ENCODE assay signal across 8 mouse cellular contexts in the genomic region with DNA sequence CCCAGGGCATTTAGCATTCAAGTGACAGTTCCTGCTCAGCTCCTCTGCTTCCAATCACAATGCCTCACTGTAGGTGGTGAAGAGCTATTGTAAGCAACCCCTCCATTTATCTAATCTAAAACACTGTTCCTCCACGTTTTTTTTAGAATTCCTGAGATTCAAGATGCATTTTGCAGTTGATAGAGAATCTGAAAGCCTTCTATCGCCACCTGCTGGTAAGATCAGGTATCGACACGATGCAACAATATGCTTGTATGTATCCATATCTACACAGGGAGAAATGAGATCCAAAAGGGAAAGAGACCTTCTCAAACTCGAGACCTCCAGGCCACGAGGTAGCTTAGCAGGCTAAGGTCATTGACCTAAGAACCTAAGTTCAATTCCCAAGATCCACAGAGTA. TPM values are rescaled to one million over a fixed set of nuclear protein-coding genes. Genes with fewer than 3 reads are reported as not detected.
DNase-seq lines count a peak whose midpoint lies in the region; ATAC-seq and TF ChIP-seq lines count a peak whose summit lies in the region.

No protein-coding gene starts in this region.

- no peak for ATAC-seq in liver, embryonic 13.5 days (ENCODE audit: low read depth)
- no peak for ATAC-seq in activated CD4-positive, CD25-positive, alpha-beta regulatory T cell, adult 4 months

- H3K9ac ChIP-seq in MEL (ENCODE audit: control insufficient read depth, low read depth, low read length, poor library complexity, severe bottlenecking), result no peak overlapping the region
- H3K9ac ChIP-seq in liver, embryonic 13.5 days, result no peak overlapping the region

- TF ChIP-seq POLR2A in MEL (IDR thresholded peaks at IDR 0.05; ENCODE audit: control insufficient read depth in 1 of 2, insufficient read depth in 1 of 2, low read depth in 1 of 2, low read length in 2 of 2, poor library complexity in 1 of 2), result no peak

- DNase-seq in CD4-positive, CD25-positive, alpha-beta regulatory T cell, adult 2 months (ENCODE audit: low read depth, low spot score), result peak; percentile 87
- peak; percentile 89 for DNase-seq in MEL (ENCODE audit: low read depth, low spot score)
- peak; percentile 80 to 85 for DNase-seq in cerebellum, adult 18-20 months
- peak; percentile 69 to 86 for DNase-seq in frontal cortex, postnatal 25 days (ENCODE audit: low spot score in 2 of 2)
- DNase-seq in kidney, postnatal 14 days, result peak; percentile 82
- DNase-seq in liver, embryonic 13.5 days, result peak; percentile 44
- peak; percentile 86 to 91 for DNase-seq in right cerebral cortex, postnatal 10 days (ENCODE audit: low spot score in 2 of 2)

- no peak overlapping the region for H3K4me2 ChIP-seq in liver, embryonic 13.5 days

- no peak for TF ChIP-seq EP300 in MEL (IDR thresholded peaks at IDR 0.05; ENCODE audit: low read depth in 1 of 2, low read length in 2 of 2)

- TF ChIP-seq CTCF in MEL (IDR thresholded peaks at IDR 0.05 in 2 of 3, conservative IDR thresholded peaks at IDR 0.05 in 1 of 3; ENCODE audit: control insufficient read depth in 1 of 3, insufficient read depth in 1 of 3, low read depth in 2 of 3, low read length in 3 of 3, poor library complexity in 1 of 3, severe bottlenecking in 1 of 3), result peak; percentile 45 to 99 (median 95)

- H3K79me2 ChIP-seq in MEL (ENCODE audit: control insufficient read depth, insufficient read depth, low read length, poor library complexity), result no peaks in the 10 kb centered on the region

- no peaks in the 10 kb centered on the region for H3K4me1 ChIP-seq in MEL (ENCODE audit: control insufficient read depth in 1 of 2, insufficient read depth in 2 of 2, low read length in 2 of 2)
- H3K4me1 ChIP-seq in liver, embryonic 13.5 days (replicated peaks), result no peaks in the 10 kb centered on the region

- WGBS in liver, embryonic 13.5 days (ENCODE audit: insufficient replicate concordance), result under 1% methylated on average over 6 of the region's 6 CpGs

- H3K36me3 ChIP-seq in MEL (ENCODE audit: control insufficient read depth in 1 of 2, insufficient read depth in 2 of 2, low read length in 2 of 2), result no peaks in the 10 kb centered on the region
- H3K36me3 ChIP-seq in liver, embryonic 13.5 days, result peaks cover 53% of the 10 kb centered on the region

- H3K27ac ChIP-seq in MEL (ENCODE audit: control insufficient read depth, low read depth, low read length), result no peak overlapping the region
- no peak overlapping the region for H3K27ac ChIP-seq in liver, embryonic 13.5 days

- H3K27me3 ChIP-seq in MEL (ENCODE audit: control insufficient read depth in 1 of 2, insufficient read depth in 2 of 2, low read length in 2 of 2), result no peaks in the 10 kb centered on the region
- H3K27me3 ChIP-seq in liver, embryonic 13.5 days, result no peaks in the 10 kb centered on the region

- H3K9me3 ChIP-seq in MEL (replicated peaks; ENCODE audit: insufficient read depth, low read length), result no peaks in the 10 kb centered on the region
- no peaks in the 10 kb centered on the region for H3K9me3 ChIP-seq in liver, embryonic 13.5 days (replicated peaks)

- H3K4me3 ChIP-seq in MEL (ENCODE audit: control insufficient read depth in 1 of 2, insufficient read depth in 1 of 2, low read depth in 2 of 2, low read length in 2 of 2), result no peak overlapping the region
- H3K4me3 ChIP-seq in liver, embryonic 13.5 days (replicated peaks), result no peak overlapping the region

- TF ChIP-seq RAD21 in MEL (IDR thresholded peaks at IDR 0.05; ENCODE audit: low read depth, low read length), result peak; percentile 99

TF ChIP-seq in MEL, 35 proteins besides CTCF, POLR2A, EP300 and RAD21:
- peak; percentile 80; the same call in 1 of the 2 replicates for TF ChIP-seq MYC (IDR thresholded peaks at IDR 0.05; ENCODE audit: low read depth, low read length)
- TF ChIP-seq BHLHE40 (IDR thresholded peaks at IDR 0.05; ENCODE audit: borderline replicate concordance, low read depth, low read length), result peak; percentile 55; the same call in 1 of the 2 replicates
- no peak for TF ChIP-seq ZKSCAN1 (IDR thresholded peaks at IDR 0.05; ENCODE audit: low read depth, low read length)
- no peak for TF ChIP-seq GABPA (IDR thresholded peaks at IDR 0.05; ENCODE audit: low read depth, low read length)
- no peak for TF ChIP-seq CHD2 (IDR thresholded peaks at IDR 0.05; ENCODE audit: low read length)
- TF ChIP-seq NELFE (IDR thresholded peaks at IDR 0.05; ENCODE audit: low read depth, low read length), result no peak
- peak; percentile 33; the same call in 1 of the 2 replicates for TF ChIP-seq MAX (IDR thresholded peaks at IDR 0.05; ENCODE audit: low read length)
- peak; percentile 100 for TF ChIP-seq SMC3 (IDR thresholded peaks at IDR 0.05; ENCODE audit: low read depth, low read length)
- TF ChIP-seq ZC3H11A (IDR thresholded peaks at IDR 0.05; ENCODE audit: low read depth, low read length), result peak; percentile 98
- no peak for TF ChIP-seq KAT2A (conservative IDR thresholded peaks at IDR 0.05; ENCODE audit: low read depth, low read length)
- peak; percentile 85 for TF ChIP-seq RCOR1 (IDR thresholded peaks at IDR 0.05; ENCODE audit: low read depth, low read length)
- TF ChIP-seq GATA1 (IDR thresholded peaks at IDR 0.05; ENCODE audit: low read depth, low read length), result peak; percentile 62; the same call in 1 of the 2 replicates
- 0 out of 2 replicates have a peak, but pooled peaks have one; percentile 19 for TF ChIP-seq TBP (IDR thresholded peaks at IDR 0.05; ENCODE audit: low read depth, low read length)
- TF ChIP-seq SIN3A (IDR thresholded peaks at IDR 0.05; ENCODE audit: low read length), result peak; percentile 57; the same call in 1 of the 2 replicates
- TF ChIP-seq ZNF384 (IDR thresholded peaks at IDR 0.05; ENCODE audit: low read depth, low read length), result peak; percentile 91
- TF ChIP-seq MAZ (IDR thresholded peaks at IDR 0.05; ENCODE audit: low read depth, low read length), result no peak
- TF ChIP-seq TCF12 (IDR thresholded peaks at IDR 0.05; ENCODE audit: low read depth, low read length), result no peak
- no peak for TF ChIP-seq NRF1 (IDR thresholded peaks at IDR 0.05; ENCODE audit: insufficient read depth, low read depth, low read length, poor library complexity, severe bottlenecking)
- TF ChIP-seq CHD1 (IDR thresholded peaks at IDR 0.05; ENCODE audit: low read depth, low read length), result no peak

RNA-seq across cellular contexts. Expression of gene Tnip1, which starts 21.4 kb away (rescaled TPM):
- total RNA-seq in MEL (2012; rRNA removed), result 8.1 and 10.5 TPM in 2 replicates
- polyA plus RNA-seq in MEL (2012; ENCODE audit: insufficient read depth in 1 of 2, insufficient read length in 2 of 2, low read depth in 1 of 2, low replicate concordance in 2 of 2, missing spikeins in 1 of 2), result 10 to 100 TPM in 1 of 2 experiments, not detected in 1; 19.7 TPM
- polyA plus RNA-seq in liver, embryonic 13.5 days (2015; fragmentation: Nextera tagmentation; extraction: Ambion mirVana), result 5.1 and 5.8 TPM in 2 replicates
- 10 to 100 TPM; 81.5 to 98.2 TPM for polyA plus RNA-seq in activated CD4-positive, CD25-positive, alpha-beta regulatory T cell, adult 4 months (2017; shearing (Covaris generic))

RNA-seq across cellular contexts. Expression of gene Anxa6, which starts 49.2 kb away (rescaled TPM):
- 47.0 and 49.0 TPM in 2 replicates for total RNA-seq in MEL (2012; rRNA removed)
- polyA plus RNA-seq in MEL (2012; ENCODE audit: insufficient read depth in 1 of 2, insufficient read length in 2 of 2, low read depth in 1 of 2, low replicate concordance in 2 of 2, missing spikeins in 1 of 2), result 10 to 100 TPM in 1 of 2 experiments, not detected in 1; 49.4 TPM
- 45.3 and 50.2 TPM in 2 replicates for polyA plus RNA-seq in liver, embryonic 13.5 days (2015; fragmentation: Nextera tagmentation; extraction: Ambion mirVana)
- polyA plus RNA-seq in activated CD4-positive, CD25-positive, alpha-beta regulatory T cell, adult 4 months (2017; shearing (Covaris generic)), result 100 to 1,000 TPM; 447 to 527 TPM
